Mouse (Mus musculus) stomach, embryonic 14.5 days (tissue): ENCODE results near the gene Lyl1. TPM values are rescaled to one million over a fixed set of nuclear protein-coding genes. Genes with fewer than 3 reads are reported as not detected.

Experiments used
- ATAC-seq: fragments of 200-750 bp; cut with Nextera tagmentation; 2 replicates; pipeline ENCODE4 v1.8.0; 2017; ENCODE audit warnings: low read depth, moderate TSS enrichment; ENCODE audit not compliant: insufficient number of reproducible peaks, insufficient read depth, low FRiP score
- H3K27ac ChIP-seq: fragments of 300-500 bp; sonication (generic); 2 replicates; pipeline ENCODE4 v1.5.1; 2014; ENCODE audit warnings: mild to moderate bottlenecking, low read length, moderate library complexity, mixed read lengths
- H3K27me3 ChIP-seq: fragments of 300-500 bp; sonication (generic); 2 replicates; pipeline ENCODE4 v1.6.1; 2014; ENCODE audit warnings: low read length, control low read depth, mixed read lengths; ENCODE audit not compliant: control insufficient read depth, insufficient read depth
- H3K36me3 ChIP-seq: fragments of 300-500 bp; sonication (generic); 2 replicates; pipeline ENCODE4 v1.6.1; 2014; ENCODE audit warnings: mild to moderate bottlenecking, control low read depth, low read length, moderate library complexity, mixed read lengths; ENCODE audit not compliant: control insufficient read depth, insufficient read depth
- H3K4me1 ChIP-seq: fragments of 300-500 bp; sonication (generic); 2 replicates; pipeline ENCODE4 v1.6.1; 2014; ENCODE audit warnings: low read length, control low read depth, mixed read lengths; ENCODE audit not compliant: control insufficient read depth, insufficient read depth
- H3K4me2 ChIP-seq: fragments of 300-500 bp; sonication (generic); replicated peaks from 2 replicates; pipeline ENCODE4 v1.6.1; 2014; ENCODE audit warnings: low read depth, low read length, control low read depth
- H3K4me3 ChIP-seq: fragments of 300-500 bp; sonication (generic); 2 replicates; pipeline ENCODE4 v1.5.1; 2014; ENCODE audit warnings: low read depth, low read length, control low read depth
- H3K9ac ChIP-seq: fragments of 300-500 bp; sonication (generic); replicated peaks from 2 replicates; pipeline ENCODE4 v1.6.1; 2014; ENCODE audit warnings: low read depth, mild to moderate bottlenecking, control low read depth, low read length, moderate library complexity, mixed read lengths
- H3K9me3 ChIP-seq: fragments of 300-500 bp; sonication (generic); 2 replicates; pipeline ENCODE4 v1.6.1; 2016; ENCODE audit warnings: low read depth, low read length, control low read depth; ENCODE audit not compliant: control insufficient read depth
- WGBS: fragments of 180-500 bp; shearing (Covaris S2); extraction: QIAGEN DNeasy Blood & Tissue Kit; methylation state at CpG from one replicate; pipeline ENCODE4 v1.1.7; 2014; 5-methylcytosine and 5-hydroxymethylcytosine counted together
- polyA plus RNA-seq: library from polyadenylated mRNA; unstranded; fragments of >200 nt; fragmentation: Nextera tagmentation; extraction: Ambion mirVana; gene quantifications from 2 replicates; pipeline ENCODE4 v1.2.1, GENCODE M21; 2014

The Lyl1 gene
- polyA plus RNA-seq, 1 experiment from 2014 or later = 4.6 TPM

GRCm38 (mm10) chr8:84716790-84717189 lies 15.5 kb downstream of the Lyl1 start:
- peaks cover 51% of the 10 kb centered on the region for H3K36me3 ChIP-seq
- no peak for ATAC-seq

DNA sequence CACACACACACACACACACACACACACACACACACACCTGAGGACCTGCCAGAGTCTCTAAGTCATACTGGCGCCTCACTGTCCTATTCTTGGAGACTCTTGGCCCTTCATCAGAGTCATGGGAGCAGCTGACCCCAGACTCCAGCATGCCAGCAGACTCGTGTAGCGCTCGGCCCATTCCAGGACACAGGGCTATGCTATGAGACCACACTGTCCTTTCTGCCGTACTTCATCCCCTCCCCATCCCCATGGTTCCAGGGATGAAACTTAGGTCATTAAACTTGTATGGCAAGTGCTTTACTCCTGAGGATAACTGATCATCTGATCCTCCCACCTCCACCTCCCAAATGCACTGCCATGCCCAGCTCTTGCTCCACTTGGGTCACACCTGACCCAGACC lies 17.2 kb downstream of the Lyl1 start:
- H3K36me3 ChIP-seq = peaks cover 51% of the 10 kb centered on the region

More at GRCm38 (mm10) chr8:84716790-84717189, 15.5 kb downstream of the Lyl1 start:
- H3K27ac ChIP-seq = no peak overlapping the region
- H3K4me1 ChIP-seq = peaks cover 24% of the 10 kb centered on the region
- peaks cover 2% of the 10 kb centered on the region; the same call in 1 of the 2 replicates for H3K27me3 ChIP-seq
- H3K4me2 ChIP-seq = no peak overlapping the region
- H3K9me3 ChIP-seq = no peaks in the 10 kb centered on the region
- H3K4me3 ChIP-seq = no peak overlapping the region
- 90% methylated on average over 11 of the region's 11 CpGs for WGBS
- H3K9ac ChIP-seq = no peak overlapping the region

DNA sequence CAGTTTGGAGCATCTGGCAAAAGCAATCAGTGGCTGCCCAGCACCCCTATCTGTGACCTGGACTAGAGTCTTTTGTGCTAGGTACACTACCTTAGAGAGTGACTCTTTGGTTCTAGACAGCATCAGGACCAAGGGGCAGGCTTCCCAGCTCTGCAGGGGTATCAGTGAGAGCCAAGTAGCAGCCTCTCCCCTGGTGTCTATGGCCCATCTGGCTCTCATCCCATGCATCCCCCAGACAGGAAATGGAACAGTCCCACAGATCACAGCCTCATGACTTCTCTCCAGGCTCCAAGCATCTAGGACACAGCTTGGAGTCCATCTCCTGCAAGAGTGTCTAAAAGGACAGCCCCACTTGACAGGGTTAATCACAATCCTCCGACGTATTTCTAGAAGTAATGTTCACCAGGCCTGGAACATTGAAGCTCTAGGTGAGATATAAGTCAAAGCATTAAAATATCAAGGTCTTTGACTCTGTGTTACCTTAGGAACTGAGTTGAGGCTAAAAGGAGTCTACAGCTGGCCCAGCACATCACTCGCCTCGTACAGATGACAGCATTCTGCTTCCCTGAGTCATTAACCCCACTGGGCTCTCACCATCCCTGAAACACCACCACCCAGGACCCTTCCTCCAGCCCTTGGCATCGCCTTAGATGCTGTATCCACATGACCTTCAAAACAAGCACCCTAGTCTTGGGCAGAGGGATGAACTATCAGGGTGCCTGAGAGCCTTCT lies 17.9 kb downstream of the Lyl1 start:
- no peaks in the 10 kb centered on the region for H3K9me3 ChIP-seq
- peaks cover 23% of the 10 kb centered on the region for H3K4me1 ChIP-seq
- H3K36me3 ChIP-seq = peaks cover 49% of the 10 kb centered on the region
- no peak overlapping the region for H3K27ac ChIP-seq
- no peak overlapping the region for H3K9ac ChIP-seq
- 68% methylated on average over 5 of the region's 5 CpGs for WGBS
- H3K27me3 ChIP-seq = peaks cover 2% of the 10 kb centered on the region; the same call in 1 of the 2 replicates
- H3K4me2 ChIP-seq = no peak overlapping the region
- no peak overlapping the region for H3K4me3 ChIP-seq
- no peak for ATAC-seq

More for the DNA sequence above, 17.2 kb downstream of the Lyl1 start:
- no peak overlapping the region for H3K27ac ChIP-seq
- peaks cover 23% of the 10 kb centered on the region for H3K4me1 ChIP-seq
- ATAC-seq = no peak
- H3K4me3 ChIP-seq = no peak overlapping the region
- no peak overlapping the region for H3K4me2 ChIP-seq
- WGBS = 82% methylated on average over 5 of the region's 5 CpGs
- no peaks in the 10 kb centered on the region for H3K9me3 ChIP-seq
- peaks cover 2% of the 10 kb centered on the region; the same call in 1 of the 2 replicates for H3K27me3 ChIP-seq
- no peak overlapping the region for H3K9ac ChIP-seq

GRCm38 (mm10) chr8:84722530-84722849 lies 21.2 kb downstream of the Lyl1 start:
- Histone ChIP-seq H3K36me3 (peaks cover 60% of the 10 kb centered on the region), H3K27ac (peak overlapping the region; percentile 97), H3K4me1 (peaks cover 37% of the 10 kb centered on the region), H3K9ac (peak overlapping the region; percentile 7; the same call in 1 of the 2 replicates), H3K4me2 (no peak overlapping the region), H3K4me3 (no peak overlapping the region), H3K9me3 (no peaks in the 10 kb centered on the region), H3K27me3 (no peaks in the 10 kb centered on the region)
- ATAC-seq = no peak
- WGBS = 51% methylated on average over 6 of the region's 6 CpGs

- peak within 1 kb of the TSS; percentile 7; the same call in 1 of the 2 replicates for H3K9ac ChIP-seq
- ATAC-seq = peak; percentile 91
- H3K4me3 ChIP-seq = no peak within 1 kb of the TSS; the same call in 1 of the 2 replicates
- no peaks in the 10 kb centered on the region for H3K27me3 ChIP-seq
- H3K4me1 ChIP-seq = peaks cover 37% of the 10 kb centered on the region
- peak within 1 kb of the TSS; percentile 8 for H3K4me2 ChIP-seq
- no peaks in the 10 kb centered on the region for H3K9me3 ChIP-seq
- peak within 1 kb of the TSS; percentile 97 for H3K27ac ChIP-seq
- 5% methylated on average over 10 of the region's 10 CpGs for WGBS
- H3K36me3 ChIP-seq = peaks cover 56% of the 10 kb centered on the region
These were observed 21.8 kb downstream of the Lyl1 start, which contains the start of gene G430095P16Rik for GRCm38 (mm10) chr8:84722850-84723570. G430095P16Rik (plus strand) TSS chr8:84723007.

GRCm38 (mm10) chr8:84723571-84723900 lies 22.3 kb downstream of the Lyl1 start:
- Histone ChIP-seq H3K36me3 (peaks cover 54% of the 10 kb centered on the region), H3K27me3 (no peaks in the 10 kb centered on the region), H3K9me3 (no peaks in the 10 kb centered on the region), H3K27ac (peak overlapping the region; percentile 97), H3K4me1 (peaks cover 37% of the 10 kb centered on the region), H3K9ac (no peak overlapping the region; the same call in 1 of the 2 replicates), H3K4me2 (peak overlapping the region; percentile 8), H3K4me3 (no peak overlapping the region; the same call in 1 of the 2 replicates)
- 14% methylated on average over 7 of the region's 7 CpGs for WGBS
- no peak for ATAC-seq

DNA sequence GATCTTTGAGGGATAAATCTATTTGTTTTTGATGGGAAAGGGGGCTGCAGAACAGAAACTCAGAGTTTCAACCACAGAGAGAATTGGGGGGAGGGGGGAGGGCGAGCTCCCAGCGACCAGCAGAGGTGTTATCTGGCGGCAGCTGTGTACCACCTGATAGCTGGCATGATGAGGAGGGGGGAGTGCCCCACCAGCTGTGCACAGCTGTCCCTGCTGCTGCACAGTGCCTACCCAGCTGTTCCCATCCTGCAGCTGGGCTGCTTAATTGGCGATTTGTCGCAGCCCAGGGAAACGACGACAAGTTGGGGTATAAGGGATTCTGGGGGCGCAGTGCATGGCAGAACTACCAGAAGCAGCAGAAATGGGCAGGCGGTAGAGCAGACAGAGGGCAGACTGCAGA lies 23.4 kb downstream of the Lyl1 start:
- whole genome bisulfite sequencing = 41% methylated on average over 9 of the region's 9 CpGs
- Histone ChIP-seq H3K4me3 (no peak overlapping the region), H3K9ac (no peak overlapping the region), H3K4me2 (no peak overlapping the region), H3K27me3 (no peaks in the 10 kb centered on the region), H3K9me3 (no peaks in the 10 kb centered on the region), H3K4me1 (peaks cover 37% of the 10 kb centered on the region), H3K36me3 (peaks cover 43% of the 10 kb centered on the region), H3K27ac (peak overlapping the region; percentile 97; the same call in 1 of the 2 replicates)
- ATAC-seq = no peak

DNA sequence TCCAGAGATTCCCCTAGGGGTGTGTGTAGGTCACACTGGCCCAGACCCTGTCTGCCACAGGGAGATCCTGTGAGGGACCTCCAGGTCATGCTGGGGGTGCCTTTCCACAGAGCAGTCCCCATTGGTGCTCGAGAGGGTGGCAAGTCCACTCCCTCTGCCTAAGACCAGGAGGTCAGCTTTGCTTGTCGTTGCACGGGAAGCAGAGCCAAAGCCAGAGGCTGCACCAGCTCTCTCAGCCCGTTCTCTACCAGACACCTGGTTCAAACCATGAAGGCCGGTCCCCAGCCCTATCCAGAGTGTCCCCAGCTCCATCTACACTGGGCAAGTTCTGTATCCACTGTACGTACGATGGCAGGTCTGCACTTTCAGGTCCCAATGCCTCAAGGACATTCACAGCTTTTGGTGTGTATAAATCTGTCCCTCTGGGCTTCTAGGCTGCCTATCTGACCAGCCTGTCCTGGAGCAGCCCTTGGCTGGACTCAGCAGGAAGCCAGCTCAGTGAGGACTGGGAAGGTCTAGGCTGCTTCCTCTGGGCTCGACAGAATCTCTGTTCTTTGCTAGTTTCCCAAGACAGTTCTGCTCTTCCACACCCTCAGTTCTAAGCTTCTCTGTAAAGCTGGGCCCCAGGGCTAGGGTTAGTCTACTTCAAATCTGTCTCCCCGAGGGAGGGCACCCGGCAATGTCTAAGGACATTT lies 24.1 kb downstream of the Lyl1 start:
- Histone ChIP-seq H3K4me1 (peaks cover 44% of the 10 kb centered on the region), H3K4me2 (no peak overlapping the region; the same call in 1 of the 2 replicates), H3K36me3 (peaks cover 35% of the 10 kb centered on the region), H3K4me3 (no peak overlapping the region), H3K9ac (no peak overlapping the region), H3K27me3 (no peaks in the 10 kb centered on the region), H3K9me3 (no peaks in the 10 kb centered on the region), H3K27ac (peak overlapping the region; percentile 27; the same call in 1 of the 2 replicates)
- WGBS = 48% methylated on average over 10 of the region's 10 CpGs
- ATAC-seq = no peak
